Mouse (Mus musculus): ENCODE measurements around the gene Ccr1. TPM values are rescaled to one million over a fixed set of nuclear protein-coding genes. Genes with fewer than 3 reads are reported as not detected.

The Ccr1 gene
- total RNA-seq, 1 experiment = not detected

GRCm38 (mm10) chr9:123940628-123941027, 27.9 kb downstream of the Ccr1 start:
- Histone ChIP-seq H3K4me1 (ENCODE audit: control insufficient read depth in 2 of 2, insufficient read depth in 2 of 2, low read length in 2 of 2, poor library complexity in 1 of 2) (no peaks in the 10 kb centered on the region), H3K9ac (ENCODE audit: insufficient read depth, low read depth, low read length, poor library complexity, severe bottlenecking) (no peak overlapping the region), H3K9me3 (ENCODE audit: control insufficient read depth, insufficient read depth, low read depth, low read length) (peaks cover 15% of the 10 kb centered on the region), H3K36me3 (ENCODE audit: control insufficient read depth, insufficient read depth, low read length, poor library complexity, severe bottlenecking) (peaks cover 11% of the 10 kb centered on the region), H3K4me3 (ENCODE audit: insufficient read depth in 1 of 2, low read depth in 1 of 2, low read length in 2 of 2, poor library complexity in 1 of 2, severe bottlenecking in 1 of 2) (no peak overlapping the region), H3K27ac (ENCODE audit: insufficient read depth, low read depth, low read length, poor library complexity, severe bottlenecking) (no peak overlapping the region)
- no peak for TF ChIP-seq MAFK (IDR thresholded peaks at IDR 0.05; ENCODE audit: insufficient read depth, low read depth, low read length)
- TF ChIP-seq ZNF384 (IDR thresholded peaks at IDR 0.05; ENCODE audit: low read depth, low read length) = no peak
- no peak for TF ChIP-seq ZC3H11A (IDR thresholded peaks at IDR 0.05; ENCODE audit: borderline replicate concordance, low read depth, low read length)
- no peak for TF ChIP-seq HCFC1 (IDR thresholded peaks at IDR 0.05; ENCODE audit: borderline replicate concordance, insufficient read depth, low read length)
- DNase-seq (ENCODE audit: low read depth, low spot score) = no peak
- in situ Hi-C loops (cut with MboI; ENCODE audit: low sequenced_read_pairs in 2 of 2, unreplicated experiment in 2 of 2) = no loop called here

- H3K9ac ChIP-seq (ENCODE audit: insufficient read depth, low read depth, low read length, poor library complexity, severe bottlenecking) = no peak overlapping the region
- no peaks in the 10 kb centered on the region for H3K4me1 ChIP-seq (ENCODE audit: control insufficient read depth in 2 of 2, insufficient read depth in 2 of 2, low read length in 2 of 2, poor library complexity in 1 of 2)
- no peak for TF ChIP-seq ZC3H11A (IDR thresholded peaks at IDR 0.05; ENCODE audit: borderline replicate concordance, low read depth, low read length)
- TF ChIP-seq MAFK (IDR thresholded peaks at IDR 0.05; ENCODE audit: insufficient read depth, low read depth, low read length) = no peak
- TF ChIP-seq CHD2 (IDR thresholded peaks at IDR 0.05; ENCODE audit: low read depth, low read length) = no peak
- no peak overlapping the region for H3K27ac ChIP-seq (ENCODE audit: insufficient read depth, low read depth, low read length, poor library complexity, severe bottlenecking)
- H3K9me3 ChIP-seq (ENCODE audit: control insufficient read depth, insufficient read depth, low read depth, low read length) = peaks cover 19% of the 10 kb centered on the region
- H3K4me3 ChIP-seq (ENCODE audit: insufficient read depth in 1 of 2, low read depth in 1 of 2, low read length in 2 of 2, poor library complexity in 1 of 2, severe bottlenecking in 1 of 2) = no peak overlapping the region
- DNase-seq (ENCODE audit: low read depth, low spot score) = no peak
- in situ Hi-C loops (cut with MboI; ENCODE audit: low sequenced_read_pairs in 2 of 2, unreplicated experiment in 2 of 2) = no loop called here
- H3K36me3 ChIP-seq (ENCODE audit: control insufficient read depth, insufficient read depth, low read length, poor library complexity, severe bottlenecking) = peaks cover 16% of the 10 kb centered on the region
Observed at GRCm38 (mm10) chr9:123940168-123940567, 28.3 kb downstream of the Ccr1 start.

- H3K4me3 ChIP-seq (ENCODE audit: insufficient read depth in 1 of 2, low read depth in 1 of 2, low read length in 2 of 2, poor library complexity in 1 of 2, severe bottlenecking in 1 of 2) = no peak overlapping the region
- H3K4me1 ChIP-seq (ENCODE audit: control insufficient read depth in 2 of 2, insufficient read depth in 2 of 2, low read length in 2 of 2, poor library complexity in 1 of 2) = no peaks in the 10 kb centered on the region
- no peak overlapping the region for H3K27ac ChIP-seq (ENCODE audit: insufficient read depth, low read depth, low read length, poor library complexity, severe bottlenecking)
- in situ Hi-C loops (cut with MboI; ENCODE audit: low sequenced_read_pairs in 2 of 2, unreplicated experiment in 2 of 2) = no loop called here
- H3K9me3 ChIP-seq (ENCODE audit: control insufficient read depth, insufficient read depth, low read depth, low read length) = peaks cover 31% of the 10 kb centered on the region
- DNase-seq (ENCODE audit: low read depth, low spot score) = no peak
- TF ChIP-seq ZNF384 (IDR thresholded peaks at IDR 0.05; ENCODE audit: low read depth, low read length) (no peak), MAFK (IDR thresholded peaks at IDR 0.05; ENCODE audit: insufficient read depth, low read depth, low read length) (no peak), ZC3H11A (IDR thresholded peaks at IDR 0.05; ENCODE audit: borderline replicate concordance, low read depth, low read length) (no peak), CHD2 (IDR thresholded peaks at IDR 0.05; ENCODE audit: low read depth, low read length) (no peak), HCFC1 (IDR thresholded peaks at IDR 0.05; ENCODE audit: borderline replicate concordance, insufficient read depth, low read length) (no peak)
- no peak overlapping the region for H3K9ac ChIP-seq (ENCODE audit: insufficient read depth, low read depth, low read length, poor library complexity, severe bottlenecking)
- H3K36me3 ChIP-seq (ENCODE audit: control insufficient read depth, insufficient read depth, low read length, poor library complexity, severe bottlenecking) = peaks cover 22% of the 10 kb centered on the region
Observed at GRCm38 (mm10) chr9:123937989-123938388, 30.5 kb downstream of the Ccr1 start.

- no peaks in the 10 kb centered on the region for H3K4me1 ChIP-seq (ENCODE audit: control insufficient read depth in 2 of 2, insufficient read depth in 2 of 2, low read length in 2 of 2, poor library complexity in 1 of 2)
- H3K27ac ChIP-seq (ENCODE audit: insufficient read depth, low read depth, low read length, poor library complexity, severe bottlenecking) = no peak overlapping the region
- in situ Hi-C loops (cut with MboI; ENCODE audit: low sequenced_read_pairs in 2 of 2, unreplicated experiment in 2 of 2) = no loop called here
- TF ChIP-seq HCFC1 (IDR thresholded peaks at IDR 0.05; ENCODE audit: borderline replicate concordance, insufficient read depth, low read length) = no peak
- TF ChIP-seq MAFK (IDR thresholded peaks at IDR 0.05; ENCODE audit: insufficient read depth, low read depth, low read length) = no peak
- TF ChIP-seq CHD2 (IDR thresholded peaks at IDR 0.05; ENCODE audit: low read depth, low read length) = no peak
- TF ChIP-seq ZC3H11A (IDR thresholded peaks at IDR 0.05; ENCODE audit: borderline replicate concordance, low read depth, low read length) = no peak
- TF ChIP-seq ZNF384 (IDR thresholded peaks at IDR 0.05; ENCODE audit: low read depth, low read length) = no peak
- no peak overlapping the region for H3K9ac ChIP-seq (ENCODE audit: insufficient read depth, low read depth, low read length, poor library complexity, severe bottlenecking)
- H3K9me3 ChIP-seq (ENCODE audit: control insufficient read depth, insufficient read depth, low read depth, low read length) = peaks cover 44% of the 10 kb centered on the region
- H3K4me3 ChIP-seq (ENCODE audit: insufficient read depth in 1 of 2, low read depth in 1 of 2, low read length in 2 of 2, poor library complexity in 1 of 2, severe bottlenecking in 1 of 2) = no peak overlapping the region
- DNase-seq (ENCODE audit: low read depth, low spot score) = peak; percentile 28
- H3K36me3 ChIP-seq (ENCODE audit: control insufficient read depth, insufficient read depth, low read length, poor library complexity, severe bottlenecking) = peaks cover 27% of the 10 kb centered on the region
Observed at GRCm38 (mm10) chr9:123936604-123937280, 31.8 kb downstream of the Ccr1 start.

- in situ Hi-C loops (cut with MboI; ENCODE audit: low sequenced_read_pairs in 2 of 2, unreplicated experiment in 2 of 2) = no loop called here
- TF ChIP-seq ZNF384 (IDR thresholded peaks at IDR 0.05; ENCODE audit: low read depth, low read length) (no peak), HCFC1 (IDR thresholded peaks at IDR 0.05; ENCODE audit: borderline replicate concordance, insufficient read depth, low read length) (no peak), ZC3H11A (IDR thresholded peaks at IDR 0.05; ENCODE audit: borderline replicate concordance, low read depth, low read length) (no peak), MAFK (IDR thresholded peaks at IDR 0.05; ENCODE audit: insufficient read depth, low read depth, low read length) (no peak), CHD2 (IDR thresholded peaks at IDR 0.05; ENCODE audit: low read depth, low read length) (no peak)
- H3K9me3 ChIP-seq (ENCODE audit: control insufficient read depth, insufficient read depth, low read depth, low read length) = peaks cover 51% of the 10 kb centered on the region
- no peaks in the 10 kb centered on the region for H3K4me1 ChIP-seq (ENCODE audit: control insufficient read depth in 2 of 2, insufficient read depth in 2 of 2, low read length in 2 of 2, poor library complexity in 1 of 2)
- H3K27ac ChIP-seq (ENCODE audit: insufficient read depth, low read depth, low read length, poor library complexity, severe bottlenecking) = no peak overlapping the region
- DNase-seq (ENCODE audit: low read depth, low spot score) = peak; percentile 24
- no peak overlapping the region for H3K4me3 ChIP-seq (ENCODE audit: insufficient read depth in 1 of 2, low read depth in 1 of 2, low read length in 2 of 2, poor library complexity in 1 of 2, severe bottlenecking in 1 of 2)
- peaks cover 30% of the 10 kb centered on the region for H3K36me3 ChIP-seq (ENCODE audit: control insufficient read depth, insufficient read depth, low read length, poor library complexity, severe bottlenecking)
- no peak overlapping the region for H3K9ac ChIP-seq (ENCODE audit: insufficient read depth, low read depth, low read length, poor library complexity, severe bottlenecking)
Observed at GRCm38 (mm10) chr9:123935776-123936175, 32.7 kb downstream of the Ccr1 start.
